Mouse (Mus musculus): Measurements from ENCODE around the gene Ano10. TPM values are rescaled to one million over a fixed set of nuclear protein-coding genes. Genes with fewer than 3 reads are reported as not detected.

Gene Ano10
- total RNA-seq, 2 experiments from 2014 or later, result 5.1 to 28.1 TPM

DNA sequence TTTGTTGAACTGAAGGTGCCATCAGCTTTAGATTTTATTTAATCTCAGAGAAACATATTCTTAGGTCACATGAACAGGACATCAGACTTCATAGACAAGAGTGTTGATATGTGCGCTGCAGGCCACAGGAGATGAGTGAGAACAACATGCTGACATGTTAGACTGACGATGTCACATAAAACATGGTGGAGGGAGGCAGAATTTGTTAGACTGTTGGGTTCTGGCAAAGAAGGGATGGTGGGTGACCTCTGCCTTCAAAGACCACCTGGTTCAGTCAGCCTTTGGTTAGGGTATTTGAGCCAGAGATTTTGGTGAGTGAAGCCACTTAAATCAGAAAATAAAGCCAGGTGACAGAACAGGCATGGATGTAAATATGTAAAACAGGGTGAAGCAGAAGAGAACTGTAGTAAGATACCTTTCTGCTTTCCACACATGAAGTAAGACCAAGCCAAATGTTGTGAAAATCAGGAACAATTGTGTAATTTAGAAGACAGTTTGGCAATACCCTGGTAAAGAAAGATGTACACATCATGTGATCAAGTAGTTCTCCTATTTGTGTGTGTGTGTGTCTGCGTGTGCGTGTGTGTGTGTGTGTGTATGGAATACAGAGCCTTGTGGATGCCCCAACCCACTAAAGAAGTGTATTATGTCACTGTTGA is 155.7 kb downstream of the Ano10 start:
- no peak for ATAC-seq (replicated peaks; ENCODE audit: low FRiP score, poor library complexity, severe bottlenecking)

DNA sequence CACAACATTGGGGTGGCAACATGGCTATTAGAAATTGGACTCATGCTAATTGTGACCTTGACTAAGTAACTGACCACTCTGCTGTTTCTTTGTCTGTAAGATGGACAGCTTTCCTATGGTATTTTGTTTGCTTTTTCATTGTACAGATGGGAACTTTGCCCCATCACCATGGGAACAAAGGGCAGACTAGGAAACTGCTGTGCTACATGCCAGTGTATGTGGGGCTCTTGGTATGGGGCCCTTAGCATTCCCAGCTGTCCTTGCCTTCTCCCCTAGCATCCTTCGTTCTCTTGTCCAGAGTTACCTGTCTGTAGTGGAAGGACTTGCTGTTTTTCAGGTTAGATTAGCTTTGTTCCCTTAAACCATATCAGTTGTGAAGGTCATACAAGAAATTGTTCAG is 156.3 kb downstream of the Ano10 start:
- ATAC-seq (replicated peaks; ENCODE audit: low FRiP score, poor library complexity, severe bottlenecking), result no peak

GRCm38 (mm10) chr9:122135885-122136170 is 158.4 kb downstream of the Ano10 start:
- ATAC-seq (replicated peaks; ENCODE audit: low FRiP score, poor library complexity, severe bottlenecking), result peak; percentile 36; the same call in 1 of the 2 replicates

- ATAC-seq (replicated peaks; ENCODE audit: low FRiP score, poor library complexity, severe bottlenecking), result 0 out of 2 replicates have a peak, but pooled peaks have one; percentile 36
Measured at GRCm38 (mm10) chr9:122135095-122135884, 158.9 kb downstream of the Ano10 start.

GRCm38 (mm10) chr9:122132145-122132544 is 162.1 kb downstream of the Ano10 start:
- ATAC-seq (replicated peaks; ENCODE audit: low FRiP score, poor library complexity, severe bottlenecking), result no peak

DNA sequence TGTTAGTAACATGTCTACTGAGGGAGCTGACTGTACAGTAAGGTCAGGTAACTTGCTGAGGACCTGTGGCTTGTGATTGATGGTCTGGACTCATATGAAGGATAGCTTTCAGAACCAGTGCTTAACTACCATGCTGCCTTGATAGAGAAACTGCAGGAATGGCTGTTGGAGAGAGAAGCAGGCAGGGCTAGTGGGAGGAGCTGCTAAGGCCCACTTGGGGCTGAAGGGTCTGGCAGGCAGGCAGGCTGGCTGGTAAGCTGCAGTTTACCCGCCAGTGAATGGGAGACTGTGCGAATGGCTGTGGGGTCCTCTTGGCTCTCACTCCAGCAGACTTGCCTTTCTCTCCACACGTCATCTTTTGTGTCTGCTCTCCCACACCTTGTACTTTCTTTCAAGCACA is 163.6 kb downstream of the Ano10 start:
- no peak for ATAC-seq (replicated peaks; ENCODE audit: low FRiP score, poor library complexity, severe bottlenecking)

- no peak for ATAC-seq (replicated peaks; ENCODE audit: low FRiP score, poor library complexity, severe bottlenecking)
Measured at GRCm38 (mm10) chr9:122128686-122129085, 165.5 kb downstream of the Ano10 start.

GRCm38 (mm10) chr9:122127271-122127785 is 166.9 kb downstream of the Ano10 start:
- no peak for ATAC-seq (replicated peaks; ENCODE audit: low FRiP score, poor library complexity, severe bottlenecking)

DNA sequence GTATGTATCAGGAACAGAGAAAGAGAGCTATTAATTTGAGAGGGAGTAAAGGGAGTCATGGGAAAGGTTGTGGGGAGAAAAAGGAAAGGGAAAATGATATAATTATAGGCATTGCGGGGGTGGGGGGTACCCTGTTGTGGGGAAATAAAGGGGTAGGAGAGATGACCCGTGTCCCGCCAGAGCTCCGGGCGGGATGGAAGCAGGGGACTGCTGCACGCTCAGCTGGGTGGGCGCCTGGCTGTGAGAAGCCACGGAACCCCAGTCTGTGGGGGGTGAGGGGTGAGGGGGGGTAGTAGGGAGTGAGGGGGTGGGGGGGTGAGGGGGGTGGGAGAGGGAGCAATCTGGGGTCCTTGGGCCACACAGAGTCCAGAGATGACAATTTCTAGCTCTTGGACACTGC is 167.4 kb downstream of the Ano10 start:
- no peak for ATAC-seq (replicated peaks; ENCODE audit: low FRiP score, poor library complexity, severe bottlenecking)

Other genes with a start within 250 kb of the Ano10 start
- 6.1 and 9.2 TPM in 2 replicates for gene Snrk, start 177.2 kb downstream of the Ano10 start, total RNA-seq (2015; ENCODE audit: low replicate concordance)
- gene Snrk, start 177.2 kb downstream of the Ano10 start, total RNA-seq (2017; ENCODE audit: low replicate concordance), result 5.9 and 11.7 TPM in 2 replicates
- 49.9 and 50.5 TPM in 2 replicates for gene Abhd5, start 57.2 kb upstream of the Ano10 start, total RNA-seq (2015; ENCODE audit: low replicate concordance)
- 48.6 and 49.9 TPM in 2 replicates for gene Abhd5, start 57.2 kb upstream of the Ano10 start, total RNA-seq (2017; ENCODE audit: low replicate concordance)